Mouse (Mus musculus) kidney, postnatal 4 days (tissue): ENCODE results near the gene 1520401A03Rik.
A peak's percentile ranks its signal among the peaks of the same experiment; 100 is the strongest.
"Not testable (repeated sequence)": the region's sequence is repeated elsewhere in the genome, so short reads cannot be mapped to it uniquely, and the experiment has no call there.

Source experiments
- DNase-seq, 2 experiments: peaks; one replicate each; pipeline ENCODE4 v3.0.0; 2021; ENCODE audit warnings: mixed read lengths in 2 of 2

The 1520401A03Rik gene

GRCm38 (mm10) chr17:23722376-23723125 lies at the start of gene 1520401A03Rik:
1520401A03Rik (minus strand) TSS chr17:23722783.
- no peak for DNase-seq

GRCm38 (mm10) chr17:23772219-23772556 lies 49.6 kb upstream of the 1520401A03Rik start:
- not testable (repeated sequence) for DNase-seq

GRCm38 (mm10) chr17:23771284-23772218 lies 49.0 kb upstream of the 1520401A03Rik start, which contains the start of gene Flywch1:
Flywch1 (minus strand) TSS chr17:23771602.
- DNase-seq: peak; percentile 98 to 99

GRCm38 (mm10) chr17:23770896-23771283 lies 48.3 kb upstream of the 1520401A03Rik start:
- no peak for DNase-seq

GRCm38 (mm10) chr17:23770493-23770892 lies 47.9 kb upstream of the 1520401A03Rik start:
- DNase-seq: no peak

- no peak for DNase-seq
These were observed 40.4 kb upstream of the 1520401A03Rik start for GRCm38 (mm10) chr17:23762976-23763375.

GRCm38 (mm10) chr17:23761155-23761554 lies 38.6 kb upstream of the 1520401A03Rik start:
- no peak for DNase-seq

- no peak for DNase-seq
These were observed 37.6 kb upstream of the 1520401A03Rik start for GRCm38 (mm10) chr17:23760231-23760630.

- no peak for DNase-seq
These were observed 36.2 kb upstream of the 1520401A03Rik start for GRCm38 (mm10) chr17:23758801-23759200.

- no peak for DNase-seq
These were observed 35.0 kb upstream of the 1520401A03Rik start for GRCm38 (mm10) chr17:23757581-23757980.

GRCm38 (mm10) chr17:23755689-23756088 lies 33.1 kb upstream of the 1520401A03Rik start:
- DNase-seq: peak in 1 of 2 experiments; percentile 58

- no peak for DNase-seq
These were observed 27.0 kb upstream of the 1520401A03Rik start for GRCm38 (mm10) chr17:23749400-23750191.

- peak; percentile 68 to 78 for DNase-seq
These were observed 26.2 kb upstream of the 1520401A03Rik start for GRCm38 (mm10) chr17:23748631-23749391.

GRCm38 (mm10) chr17:23748026-23748425 lies 25.4 kb upstream of the 1520401A03Rik start:
- no peak for DNase-seq

- no peak for DNase-seq
These were observed 24.9 kb upstream of the 1520401A03Rik start for GRCm38 (mm10) chr17:23747471-23747870.

GRCm38 (mm10) chr17:23746767-23747166 lies 24.2 kb upstream of the 1520401A03Rik start:
- DNase-seq: no peak

GRCm38 (mm10) chr17:23746311-23746710 lies 23.7 kb upstream of the 1520401A03Rik start:
- DNase-seq: peak in 1 of 2 experiments; percentile 55

GRCm38 (mm10) chr17:23745301-23746251 lies 23.0 kb upstream of the 1520401A03Rik start, which contains the start of gene Kremen2:
Kremen2 (minus strand) TSS chr17:23745833.
- no peak for DNase-seq

GRCm38 (mm10) chr17:23744651-23745050 lies 22.1 kb upstream of the 1520401A03Rik start:
- DNase-seq: no peak

- no peak for DNase-seq
These were observed 21.5 kb upstream of the 1520401A03Rik start for GRCm38 (mm10) chr17:23744076-23744475.

- no peak for DNase-seq
These were observed 20.4 kb upstream of the 1520401A03Rik start for GRCm38 (mm10) chr17:23742941-23743340.
